Mouse (Mus musculus) A20 (cell line): Measurements from ENCODE around the gene Gpr19.

ENCODE experiments used
- DNase-seq: peaks from one replicate; pipeline ENCODE4 v3.0.0-alpha.2; 2011; ENCODE audit warnings: low read depth, low spot score

Gene Gpr19

DNA sequence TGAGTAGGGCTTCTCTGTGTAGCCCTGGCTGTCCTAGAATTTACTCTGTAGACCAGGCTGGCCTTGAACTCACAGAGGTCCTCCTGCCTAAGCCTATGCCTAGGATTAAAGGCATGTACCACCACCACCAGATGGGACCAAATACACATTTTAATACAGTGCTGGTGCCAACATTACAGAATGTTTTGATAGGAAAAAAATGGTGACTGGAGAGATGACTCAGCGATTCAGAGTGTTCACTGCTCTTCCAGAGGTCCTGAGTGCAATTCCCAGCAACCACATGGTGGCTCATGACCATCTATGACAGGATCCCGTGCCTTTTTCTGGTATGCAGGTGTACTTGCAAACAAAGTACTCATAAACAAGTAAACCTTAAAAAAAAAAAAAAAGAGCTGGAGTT lies 48.9 kb downstream of the Gpr19 start:
- no peak for DNase-seq

DNA sequence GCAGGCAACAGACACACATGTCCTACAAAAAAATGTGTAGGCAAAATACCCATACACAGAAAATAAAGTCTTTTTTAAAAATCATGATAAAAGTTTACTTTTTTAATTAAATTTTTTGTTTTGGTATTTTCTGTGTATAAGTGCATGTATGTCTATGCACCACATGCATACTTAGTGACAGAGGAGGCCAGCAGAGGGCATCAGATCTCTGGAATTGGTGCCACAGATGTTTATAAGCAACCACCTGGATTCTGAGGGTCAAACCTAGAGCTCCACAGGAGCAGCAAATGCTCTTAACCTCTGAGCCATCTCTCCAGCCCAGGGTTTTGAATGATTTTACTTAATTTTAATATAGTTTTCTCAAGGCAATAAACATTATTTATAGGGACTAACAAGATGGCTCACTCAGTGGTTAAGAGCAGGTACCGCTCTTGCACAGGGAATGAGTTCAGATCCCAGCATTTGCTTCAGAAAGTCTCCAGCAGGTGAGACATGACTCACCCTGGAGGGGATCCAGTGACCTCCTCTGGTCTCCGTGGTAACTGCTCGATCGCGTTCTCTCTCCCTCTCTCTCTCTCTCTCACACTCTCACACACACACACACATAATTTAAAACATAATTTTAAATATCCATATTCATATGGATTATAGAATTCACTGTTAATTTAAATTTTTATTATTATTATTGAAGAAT lies 50.0 kb downstream of the Gpr19 start:
- DNase-seq: peak; percentile 65

DNA sequence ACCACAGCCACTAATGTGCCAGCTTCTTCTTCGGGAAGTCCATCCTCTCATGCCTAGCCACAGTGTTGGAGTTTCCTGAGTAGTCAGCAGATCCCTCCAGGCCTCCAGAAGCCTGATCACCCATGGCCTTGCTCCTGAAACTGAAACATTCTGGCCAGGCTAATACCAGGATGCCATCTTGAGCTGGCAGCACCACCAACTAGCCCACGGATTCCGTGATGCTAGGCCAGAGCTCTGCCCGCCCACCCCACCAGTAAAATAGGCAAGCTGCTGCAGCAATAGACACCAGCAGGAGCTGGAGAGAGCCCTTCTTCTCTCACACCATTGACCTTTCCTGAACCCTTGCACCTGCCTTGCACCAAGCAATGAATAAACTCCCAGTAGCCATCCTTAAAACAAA lies 50.8 kb downstream of the Gpr19 start:
- no peak for DNase-seq

DNA sequence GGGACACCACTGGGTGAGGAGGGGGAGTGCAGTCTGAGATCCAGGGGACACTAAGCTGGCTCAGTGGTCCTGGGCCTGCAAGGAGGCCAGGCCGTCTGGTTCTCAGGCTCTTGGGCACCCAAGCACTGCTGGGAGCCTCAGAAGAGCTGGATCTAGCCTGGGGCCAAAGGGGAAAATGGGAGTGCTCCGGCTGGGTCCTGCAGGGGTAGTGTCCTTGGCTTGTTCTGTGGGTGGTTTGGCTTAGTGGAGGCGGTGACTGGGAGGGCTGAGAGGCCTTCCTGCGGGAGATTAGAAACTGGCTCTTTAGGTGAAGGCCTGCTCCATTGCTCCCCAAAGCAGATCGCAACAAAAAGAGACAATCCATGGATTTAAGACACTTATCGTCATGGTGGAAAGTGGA lies 52.1 kb downstream of the Gpr19 start:
- no peak for DNase-seq

DNA sequence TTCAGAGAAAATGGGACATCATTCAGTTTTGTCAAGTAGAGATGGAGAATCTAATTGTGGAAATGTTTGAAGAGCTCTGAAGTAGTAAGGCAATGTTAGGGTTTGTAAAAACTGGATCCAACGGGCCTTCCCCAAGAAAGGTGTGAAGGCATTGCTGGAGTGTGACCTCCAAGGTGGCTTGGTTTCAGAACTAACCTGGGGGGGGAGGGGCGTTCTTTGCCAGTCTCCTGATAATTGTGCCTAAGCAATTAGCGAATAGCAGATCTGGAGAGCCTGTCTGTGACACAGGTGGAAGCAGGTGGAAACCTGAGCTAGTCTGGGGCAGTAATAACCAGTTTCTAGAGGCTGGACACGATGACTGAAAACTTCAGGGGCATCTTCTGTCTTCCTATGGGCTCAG lies 52.7 kb downstream of the Gpr19 start:
- DNase-seq: no peak

DNA sequence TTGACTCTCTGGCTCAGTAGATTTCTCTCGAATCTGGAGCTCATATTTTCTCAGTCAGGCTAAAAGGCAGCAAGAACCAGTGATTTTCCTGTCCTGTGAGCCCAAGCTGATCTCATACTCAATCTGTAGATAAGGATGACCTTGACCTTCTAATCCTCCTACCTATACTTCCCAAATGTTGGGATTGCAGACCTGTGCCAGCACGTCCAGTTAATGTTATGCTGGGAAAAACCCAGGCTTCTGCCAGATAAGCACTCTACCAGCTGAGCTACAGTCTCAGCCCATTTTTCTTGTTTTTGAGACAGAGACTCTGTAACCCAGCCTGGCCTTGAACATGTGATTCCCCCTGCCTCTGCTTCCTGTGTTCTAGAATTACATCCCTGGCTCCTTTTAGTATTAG lies 58.0 kb downstream of the Gpr19 start:
- DNase-seq: no peak

DNA sequence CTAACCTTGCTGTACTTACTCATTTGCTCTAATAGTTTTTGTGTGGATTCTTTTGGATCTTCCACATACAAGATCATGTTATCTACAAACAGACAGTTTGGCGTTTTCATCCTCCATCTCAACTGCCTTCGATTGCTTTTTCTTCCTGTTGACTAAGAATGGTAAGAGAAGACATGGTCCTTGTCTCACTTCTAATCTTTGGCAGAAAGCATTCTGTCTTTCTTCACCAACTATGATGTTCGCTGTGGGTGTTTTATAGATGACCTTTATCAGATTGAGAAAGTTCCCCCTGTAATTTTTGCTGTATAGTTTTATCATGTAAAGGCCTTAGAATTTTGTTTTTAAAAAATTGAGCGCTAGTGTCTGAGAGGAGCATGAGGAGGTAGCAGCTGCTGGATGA lies 60.3 kb downstream of the Gpr19 start:
- no peak for DNase-seq

DNA sequence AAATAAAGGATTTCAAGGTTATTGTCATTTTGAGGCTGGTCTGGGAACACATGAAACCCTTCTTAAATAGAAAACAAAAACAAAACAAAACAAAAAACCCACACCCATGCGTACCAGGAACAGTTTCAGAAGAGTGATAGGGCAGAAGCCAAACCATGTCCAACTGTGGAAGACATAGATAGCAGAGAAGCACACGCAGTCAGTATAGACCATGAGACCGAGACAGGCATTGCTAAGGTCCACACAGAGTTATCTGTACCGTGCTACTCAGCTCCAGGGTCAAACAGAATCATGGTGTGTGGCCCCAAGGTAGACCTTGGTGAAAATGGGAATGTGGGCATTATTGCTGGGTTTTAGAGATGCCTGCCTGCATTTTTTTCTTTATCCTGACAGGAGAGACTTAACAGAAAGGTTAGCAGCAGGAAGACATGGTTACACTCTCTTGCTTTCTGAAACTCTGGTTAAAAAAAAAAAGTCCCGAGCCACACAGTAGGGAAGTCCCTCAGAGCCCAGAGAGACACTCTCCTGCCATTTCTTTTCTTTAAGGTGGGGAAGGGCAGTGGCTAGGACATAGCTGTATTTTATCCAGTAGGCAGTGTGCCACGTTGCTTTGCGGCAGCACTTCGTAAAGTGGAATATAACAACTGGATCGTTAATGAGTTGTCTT lies 63.7 kb downstream of the Gpr19 start:
- peak; percentile 55 for DNase-seq

DNA sequence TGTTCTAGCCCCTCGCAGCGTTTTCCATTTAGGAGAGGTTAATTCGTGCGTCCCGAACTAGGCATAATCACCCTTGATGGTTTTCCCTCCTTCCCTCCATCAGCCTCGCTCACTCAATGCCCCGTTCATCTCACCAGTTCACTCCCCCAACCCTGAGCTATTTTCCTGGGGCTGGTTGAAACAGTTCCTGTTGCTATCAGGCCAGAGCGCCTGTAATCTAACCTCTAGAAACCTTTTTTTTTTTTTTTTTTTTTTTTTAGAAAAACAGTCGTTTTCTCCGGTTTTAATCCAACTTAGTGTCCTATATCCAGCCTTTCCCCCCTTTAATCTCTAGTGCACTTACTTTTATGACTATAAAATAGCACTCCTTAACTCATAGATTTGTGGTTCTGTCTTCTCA lies 67.6 kb downstream of the Gpr19 start:
- no peak for DNase-seq

DNA sequence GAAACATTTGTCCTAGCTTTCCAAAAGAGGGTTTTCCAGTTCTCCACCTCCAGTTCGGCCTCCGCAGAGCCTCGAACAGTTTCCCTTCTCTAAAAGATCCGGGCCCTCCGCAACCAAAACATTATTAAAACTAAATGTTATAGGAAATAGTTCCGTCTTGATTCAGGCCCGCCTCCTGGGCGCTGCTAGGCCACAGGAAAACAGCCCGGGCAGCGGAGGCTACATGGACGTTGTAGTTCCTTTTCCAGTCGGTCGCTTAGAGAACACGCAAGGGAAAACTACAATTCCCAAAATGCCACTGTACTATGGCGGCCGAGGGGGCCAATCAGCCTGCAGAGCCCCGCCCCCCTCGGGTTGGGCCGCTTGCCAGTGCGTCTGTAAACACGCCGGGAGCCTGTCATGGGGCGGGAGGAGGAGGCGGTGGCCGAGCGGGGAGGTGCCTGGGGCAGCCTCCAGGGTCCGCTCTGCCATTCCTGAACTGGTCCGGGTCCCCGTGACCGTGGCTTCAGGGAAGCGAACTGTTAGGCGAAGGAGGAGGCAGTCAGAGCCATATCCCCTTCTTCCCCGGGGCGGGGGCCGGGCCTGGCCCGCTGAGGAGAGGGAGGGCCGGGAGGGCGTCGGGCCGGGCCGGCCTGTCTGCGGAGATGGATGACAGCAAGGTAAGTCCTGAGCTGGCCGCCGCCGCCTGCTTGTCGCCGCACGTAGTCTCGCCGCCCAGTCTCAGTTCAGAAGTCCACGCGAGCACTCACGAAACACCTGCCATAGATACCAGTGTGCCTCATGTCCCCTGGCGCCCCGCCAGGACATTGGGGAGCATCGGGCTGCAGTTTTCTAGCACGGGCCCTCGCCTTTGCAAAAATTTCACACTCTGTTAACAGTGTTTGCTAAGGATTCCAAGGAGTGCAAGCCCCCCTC lies 68.3 kb downstream of the Gpr19 start, which contains the start of gene Crebl2:
Crebl2 (plus strand) TSS at position 369 of the 915 bp plus-strand sequence.
- peak; percentile 99 for DNase-seq

DNA sequence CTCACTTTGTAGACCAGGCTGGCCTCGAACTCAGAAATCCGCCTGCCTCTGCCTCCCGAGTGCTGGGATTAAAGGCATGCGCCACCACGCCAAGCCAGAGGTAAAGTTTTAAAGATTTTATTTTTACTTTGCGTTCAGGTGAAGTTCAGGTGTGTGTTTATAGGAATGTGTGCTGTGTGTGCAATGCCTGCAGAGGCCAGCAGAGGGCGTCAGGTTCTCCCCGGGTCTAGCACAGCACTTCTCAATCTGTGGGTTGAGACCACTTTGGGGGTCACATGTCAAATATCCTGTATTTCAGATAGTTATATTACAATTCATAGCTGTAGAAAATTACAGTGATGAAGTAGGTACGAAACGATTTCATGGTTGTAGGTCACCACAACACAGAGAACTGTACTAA lies 75.5 kb downstream of the Gpr19 start:
- peak; percentile 43 for DNase-seq

DNA sequence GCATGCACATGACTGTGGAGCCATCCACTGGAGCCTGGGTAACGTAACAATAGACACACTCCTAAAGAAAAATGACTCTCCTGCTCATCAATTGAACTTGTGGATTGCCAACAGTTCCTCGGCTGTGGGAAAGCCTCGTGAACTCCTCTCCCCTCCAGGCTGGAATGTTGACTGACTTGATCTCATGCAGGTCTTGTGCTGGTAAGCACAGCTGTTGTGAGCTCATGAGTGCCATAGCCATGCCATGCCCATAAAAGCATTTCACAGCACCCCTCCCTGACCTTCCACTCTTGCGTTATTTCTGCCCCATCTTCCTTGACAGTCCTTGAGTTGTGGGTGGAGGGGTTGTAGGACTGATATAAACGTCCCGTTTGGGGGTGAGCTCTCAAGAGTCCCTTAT lies 78.0 kb downstream of the Gpr19 start:
- no peak for DNase-seq

DNA sequence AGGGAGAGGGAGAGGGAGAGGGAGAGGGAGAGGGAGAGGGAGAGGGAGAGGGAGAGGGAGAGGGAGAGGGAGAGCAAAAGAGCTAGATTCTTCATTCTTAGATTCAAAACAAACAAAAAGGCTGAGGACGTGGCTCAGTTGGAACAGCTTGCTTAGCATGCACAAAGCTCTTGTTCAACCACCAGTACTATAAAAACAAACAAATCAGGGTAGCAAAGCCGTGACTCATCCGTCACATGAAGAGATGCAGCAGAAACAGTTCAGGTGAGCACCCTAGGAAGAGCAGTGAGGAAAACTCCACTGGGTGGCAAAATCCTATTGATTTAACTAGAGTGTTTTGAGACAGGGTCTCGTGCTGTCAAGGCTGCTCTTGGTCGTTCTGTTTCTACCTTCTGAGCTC lies 78.6 kb downstream of the Gpr19 start:
- DNase-seq: no peak
